Mouse (Mus musculus) olfactory bulb, adult 2 months (tissue): ENCODE data around the gene Bpifa5.

ENCODE experiments used
- CTCF ChIP-seq: fragments of 200-500 bp; IDR thresholded peaks from 2 replicates; pipeline ENCODE4 v1.5.1; 2012; ENCODE audit warnings: low read depth, mild to moderate bottlenecking, low read length, moderate library complexity; ENCODE audit not compliant: insufficient read depth
- POLR2A ChIP-seq: fragments of 200-500 bp; IDR thresholded peaks from 2 replicates; pipeline ENCODE4 v1.6.1; 2012; ENCODE audit warnings: mild to moderate bottlenecking, low read depth, low read length, moderate library complexity; ENCODE audit not compliant: insufficient read depth

DNA sequence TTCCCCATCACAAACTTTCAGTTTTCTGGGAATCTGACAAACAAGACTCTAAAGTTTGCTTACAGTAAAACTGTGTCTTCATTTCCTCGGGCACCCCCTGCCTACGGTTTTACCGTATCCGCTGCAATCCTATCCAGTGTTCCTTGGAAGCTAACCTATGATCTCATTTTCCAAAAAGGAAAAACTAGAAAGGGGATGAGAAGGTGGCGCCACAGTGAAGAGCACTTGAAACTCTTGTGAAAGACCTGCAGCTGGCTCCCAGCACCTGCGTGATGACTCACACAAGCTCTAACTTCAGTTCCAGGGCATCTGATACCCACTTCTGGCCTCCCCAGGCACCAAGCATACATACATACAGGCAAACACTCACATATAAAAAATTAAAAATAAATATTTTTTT lies 22.9 kb downstream of the Bpifa5 start:
- TF ChIP-seq CTCF (no peak), POLR2A (no peak)
